Mouse (Mus musculus): ENCODE results near the gene Ddi2.
"Not testable (repeated sequence)": the region's sequence is repeated elsewhere in the genome, so short reads cannot be mapped to it uniquely, and the experiment has no call there.

GRCm38 (mm10) chr4:141773019-141773418 is 49.8 kb upstream of the Ddi2 start:
- TF ChIP-seq CTCF, EP300 (IDR thresholded peaks at IDR 0.05; ENCODE audit: low read depth): not testable (repeated sequence)
